Mouse (Mus musculus): ENCODE results near the gene Adamtsl1. TPM values are rescaled to one million over a fixed set of nuclear protein-coding genes. Genes with fewer than 3 reads are reported as not detected.

The Adamtsl1 gene
- total RNA-seq, 1 experiment: 6.3 TPM

DNA sequence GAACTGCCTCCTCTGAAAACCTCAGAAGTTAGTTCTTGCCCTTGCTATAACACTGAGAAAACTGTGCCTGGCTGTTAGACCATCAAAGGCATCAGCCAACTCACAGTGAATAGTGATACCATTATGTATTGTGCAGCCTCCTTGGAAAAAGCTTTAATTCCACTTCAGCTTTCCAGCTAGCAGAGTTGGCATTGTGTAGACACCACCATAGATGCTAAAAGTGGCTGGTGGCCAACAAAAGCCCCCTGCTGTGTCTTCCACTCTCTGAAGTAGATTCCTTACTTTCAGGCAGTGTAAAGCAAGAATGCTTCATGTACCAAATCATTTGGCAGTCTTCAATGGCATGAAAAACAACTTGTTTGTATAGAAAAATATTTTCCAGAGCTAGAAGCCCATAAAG is 323.1 kb downstream of the Adamtsl1 start:
- H3K27ac ChIP-seq (ENCODE audit: insufficient read depth, low read depth, low read length, poor library complexity, severe bottlenecking): no peak overlapping the region
- in situ Hi-C loops (cut with MboI; ENCODE audit: low sequenced_read_pairs in 2 of 2, unreplicated experiment in 2 of 2): loop anchor here in 1 of 2 experiments (25.0 kb wide), 1 partner anchor 700 kb away; no protein-coding TSS in a partner anchor
- DNase-seq (ENCODE audit: low read depth, low spot score): no peak

DNA sequence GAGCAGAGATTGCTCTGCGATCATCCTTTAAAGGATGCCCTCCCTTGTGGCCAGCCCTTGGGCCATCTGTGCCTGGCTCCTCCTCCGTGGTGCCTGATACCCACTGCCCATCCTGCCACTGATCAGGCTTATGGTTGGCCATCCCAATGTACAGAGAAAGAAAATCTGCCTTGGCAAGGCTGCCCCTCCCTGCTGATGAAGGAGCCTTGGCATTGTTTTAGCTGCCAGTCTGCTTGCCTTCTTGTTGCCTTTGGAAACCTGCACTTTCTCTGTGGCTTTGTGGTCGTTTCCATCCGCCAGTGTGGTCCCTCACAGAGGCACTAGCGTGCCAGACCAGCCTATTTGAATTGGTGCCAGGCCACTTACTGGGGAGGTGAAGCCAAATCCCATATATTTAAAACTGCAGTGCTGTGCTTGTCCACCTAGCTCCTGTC is 323.6 kb downstream of the Adamtsl1 start:
- H3K27ac ChIP-seq (ENCODE audit: insufficient read depth, low read depth, low read length, poor library complexity, severe bottlenecking): no peak overlapping the region
- no peaks in the 10 kb centered on the region for H3K36me3 ChIP-seq (ENCODE audit: control insufficient read depth, insufficient read depth, low read length, poor library complexity, severe bottlenecking)
- no peak overlapping the region for H3K4me3 ChIP-seq (ENCODE audit: insufficient read depth in 1 of 2, low read depth in 1 of 2, low read length in 2 of 2, poor library complexity in 1 of 2, severe bottlenecking in 1 of 2)
- in situ Hi-C loops (cut with MboI; ENCODE audit: low sequenced_read_pairs in 2 of 2, unreplicated experiment in 2 of 2): loop anchor here in 1 of 2 experiments (25.0 kb wide), 1 partner anchor 700 kb away; no protein-coding TSS in a partner anchor
- no peaks in the 10 kb centered on the region for H3K4me1 ChIP-seq (ENCODE audit: control insufficient read depth in 2 of 2, insufficient read depth in 2 of 2, low read length in 2 of 2, poor library complexity in 1 of 2)
- no peak overlapping the region for H3K9ac ChIP-seq (ENCODE audit: insufficient read depth, low read depth, low read length, poor library complexity, severe bottlenecking)
- H3K9me3 ChIP-seq (ENCODE audit: control insufficient read depth, insufficient read depth, low read depth, low read length): no peaks in the 10 kb centered on the region
- TF ChIP-seq CHD2 (IDR thresholded peaks at IDR 0.05; ENCODE audit: low read depth, low read length): no peak
- TF ChIP-seq HCFC1 (IDR thresholded peaks at IDR 0.05; ENCODE audit: borderline replicate concordance, insufficient read depth, low read length): no peak
- TF ChIP-seq ZC3H11A (IDR thresholded peaks at IDR 0.05; ENCODE audit: borderline replicate concordance, low read depth, low read length): no peak
- DNase-seq (ENCODE audit: low read depth, low spot score): no peak

More for the DNA sequence above, 323.1 kb downstream of the Adamtsl1 start:
- H3K36me3 ChIP-seq (ENCODE audit: control insufficient read depth, insufficient read depth, low read length, poor library complexity, severe bottlenecking): no peaks in the 10 kb centered on the region
- no peak overlapping the region for H3K9ac ChIP-seq (ENCODE audit: insufficient read depth, low read depth, low read length, poor library complexity, severe bottlenecking)
- TF ChIP-seq MAFK (IDR thresholded peaks at IDR 0.05; ENCODE audit: insufficient read depth, low read depth, low read length) (no peak), HCFC1 (IDR thresholded peaks at IDR 0.05; ENCODE audit: borderline replicate concordance, insufficient read depth, low read length) (no peak), ZNF384 (IDR thresholded peaks at IDR 0.05; ENCODE audit: low read depth, low read length) (no peak), CHD2 (IDR thresholded peaks at IDR 0.05; ENCODE audit: low read depth, low read length) (no peak), ZC3H11A (IDR thresholded peaks at IDR 0.05; ENCODE audit: borderline replicate concordance, low read depth, low read length) (no peak)
- no peaks in the 10 kb centered on the region for H3K9me3 ChIP-seq (ENCODE audit: control insufficient read depth, insufficient read depth, low read depth, low read length)
- H3K4me1 ChIP-seq (ENCODE audit: control insufficient read depth in 2 of 2, insufficient read depth in 2 of 2, low read length in 2 of 2, poor library complexity in 1 of 2): no peaks in the 10 kb centered on the region
- H3K4me3 ChIP-seq (ENCODE audit: insufficient read depth in 1 of 2, low read depth in 1 of 2, low read length in 2 of 2, poor library complexity in 1 of 2, severe bottlenecking in 1 of 2): no peak overlapping the region

DNA sequence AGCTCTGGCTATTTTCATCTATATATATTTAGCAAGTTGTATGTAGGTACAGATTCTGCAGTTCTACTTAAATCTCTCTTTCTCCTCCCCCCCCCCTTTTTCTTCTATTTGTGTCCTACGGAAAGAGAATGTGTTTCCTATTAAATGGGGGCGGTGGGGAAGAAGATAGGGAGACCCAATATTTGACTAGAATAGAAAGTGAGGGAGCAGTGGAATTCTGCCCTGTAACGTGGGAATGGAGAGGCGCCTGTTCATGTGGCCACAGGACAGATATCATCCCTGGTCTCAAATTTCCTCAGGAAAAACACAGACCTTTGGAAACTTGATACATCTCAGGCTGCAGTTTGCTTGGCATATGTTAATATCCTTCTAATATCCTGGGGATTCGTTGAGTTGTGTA is 324.1 kb downstream of the Adamtsl1 start:
- Histone ChIP-seq H3K9me3 (ENCODE audit: control insufficient read depth, insufficient read depth, low read depth, low read length) (no peaks in the 10 kb centered on the region), H3K36me3 (ENCODE audit: control insufficient read depth, insufficient read depth, low read length, poor library complexity, severe bottlenecking) (no peaks in the 10 kb centered on the region), H3K9ac (ENCODE audit: insufficient read depth, low read depth, low read length, poor library complexity, severe bottlenecking) (no peak overlapping the region), H3K27ac (ENCODE audit: insufficient read depth, low read depth, low read length, poor library complexity, severe bottlenecking) (no peak overlapping the region), H3K4me1 (ENCODE audit: control insufficient read depth in 2 of 2, insufficient read depth in 2 of 2, low read length in 2 of 2, poor library complexity in 1 of 2) (no peaks in the 10 kb centered on the region), H3K4me3 (ENCODE audit: insufficient read depth in 1 of 2, low read depth in 1 of 2, low read length in 2 of 2, poor library complexity in 1 of 2, severe bottlenecking in 1 of 2) (no peak overlapping the region)
- in situ Hi-C loops (cut with MboI; ENCODE audit: low sequenced_read_pairs in 2 of 2, unreplicated experiment in 2 of 2): loop anchor here in 1 of 2 experiments (25.0 kb wide), 1 partner anchor 699 kb away; no protein-coding TSS in a partner anchor
- no peak for TF ChIP-seq ZC3H11A (IDR thresholded peaks at IDR 0.05; ENCODE audit: borderline replicate concordance, low read depth, low read length)
- TF ChIP-seq CHD2 (IDR thresholded peaks at IDR 0.05; ENCODE audit: low read depth, low read length): no peak
- no peak for TF ChIP-seq ZNF384 (IDR thresholded peaks at IDR 0.05; ENCODE audit: low read depth, low read length)
- no peak for TF ChIP-seq HCFC1 (IDR thresholded peaks at IDR 0.05; ENCODE audit: borderline replicate concordance, insufficient read depth, low read length)
- TF ChIP-seq MAFK (IDR thresholded peaks at IDR 0.05; ENCODE audit: insufficient read depth, low read depth, low read length): no peak
- no peak for DNase-seq (ENCODE audit: low read depth, low spot score)

DNA sequence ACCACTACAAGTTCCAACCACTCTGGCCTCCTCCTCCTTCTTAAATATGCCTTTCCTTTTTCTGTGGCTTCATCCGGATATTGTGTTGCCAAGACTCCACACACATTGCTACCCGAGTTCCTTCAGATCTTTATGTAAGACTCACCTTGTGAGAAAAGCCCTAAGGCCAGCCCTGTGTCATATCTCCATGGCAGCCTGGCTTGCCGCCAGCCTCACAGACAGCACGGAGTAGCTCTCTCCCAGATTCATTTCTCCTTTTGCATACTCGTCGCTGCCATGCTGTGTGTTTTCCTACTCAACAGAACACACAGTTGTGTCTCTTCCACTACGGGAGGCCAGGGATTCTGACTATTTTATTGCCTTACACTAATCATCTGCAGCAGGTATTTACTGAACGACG is 328.1 kb downstream of the Adamtsl1 start:
- DNase-seq (ENCODE audit: low read depth, low spot score): no peak
- no peaks in the 10 kb centered on the region for H3K4me1 ChIP-seq (ENCODE audit: control insufficient read depth in 2 of 2, insufficient read depth in 2 of 2, low read length in 2 of 2, poor library complexity in 1 of 2)

More for the DNA sequence above, 328.1 kb downstream of the Adamtsl1 start:
- Histone ChIP-seq H3K9me3 (ENCODE audit: control insufficient read depth, insufficient read depth, low read depth, low read length) (no peaks in the 10 kb centered on the region), H3K9ac (ENCODE audit: insufficient read depth, low read depth, low read length, poor library complexity, severe bottlenecking) (no peak overlapping the region), H3K27ac (ENCODE audit: insufficient read depth, low read depth, low read length, poor library complexity, severe bottlenecking) (no peak overlapping the region), H3K4me3 (ENCODE audit: insufficient read depth in 1 of 2, low read depth in 1 of 2, low read length in 2 of 2, poor library complexity in 1 of 2, severe bottlenecking in 1 of 2) (no peak overlapping the region), H3K36me3 (ENCODE audit: control insufficient read depth, insufficient read depth, low read length, poor library complexity, severe bottlenecking) (no peaks in the 10 kb centered on the region)
- in situ Hi-C loops (cut with MboI; ENCODE audit: low sequenced_read_pairs in 2 of 2, unreplicated experiment in 2 of 2): loop anchor here in 1 of 2 experiments (25.0 kb wide), 1 partner anchor 695 kb away; no protein-coding TSS in a partner anchor
- no peak for TF ChIP-seq ZC3H11A (IDR thresholded peaks at IDR 0.05; ENCODE audit: borderline replicate concordance, low read depth, low read length)
- no peak for TF ChIP-seq HCFC1 (IDR thresholded peaks at IDR 0.05; ENCODE audit: borderline replicate concordance, insufficient read depth, low read length)
- TF ChIP-seq MAFK (IDR thresholded peaks at IDR 0.05; ENCODE audit: insufficient read depth, low read depth, low read length): no peak
- no peak for TF ChIP-seq CHD2 (IDR thresholded peaks at IDR 0.05; ENCODE audit: low read depth, low read length)

All from ES-E14 (cell line).